Mouse (Mus musculus) kidney, postnatal 0 days (tissue): Measurements from ENCODE around the gene Pknox2. TPM values are rescaled to one million over a fixed set of nuclear protein-coding genes. Genes with fewer than 3 reads are reported as not detected.

ENCODE experiments used
- ATAC-seq: fragments of 200-750 bp; cut with Nextera tagmentation; replicated peaks from 2 replicates; pipeline ENCODE4 v1.8.0; 2017; ENCODE audit warnings: low read depth, moderate number of reproducible peaks, moderate TSS enrichment, moderate library complexity; ENCODE audit not compliant: low FRiP score
- DNase-seq: peaks from one replicate; pipeline ENCODE4 v3.0.0-alpha.2; 2016; ENCODE audit warnings: low spot score
- H3K27ac ChIP-seq: fragments of 300-500 bp; sonication (generic); 2 replicates; pipeline ENCODE4 v1.5.1; 2014; ENCODE audit warnings: mild to moderate bottlenecking
- H3K27me3 ChIP-seq: fragments of 300-500 bp; sonication (generic); 2 replicates; pipeline ENCODE4 v1.6.1; 2014; ENCODE audit warnings: low read length, mixed read lengths; ENCODE audit not compliant: insufficient read depth
- H3K36me3 ChIP-seq: fragments of 300-500 bp; sonication (generic); 2 replicates; pipeline ENCODE4 v1.6.1; 2014; ENCODE audit warnings: low read length, mixed read lengths; ENCODE audit not compliant: insufficient read depth
- H3K4me1 ChIP-seq: fragments of 300-500 bp; sonication (generic); replicated peaks from 2 replicates; pipeline ENCODE4 v1.6.1; 2014; ENCODE audit warnings: antibody characterized with exemption, low read length, mixed read lengths; ENCODE audit not compliant: insufficient read depth
- H3K4me2 ChIP-seq: fragments of 300-500 bp; sonication (generic); 2 replicates; pipeline ENCODE4 v1.6.1; 2014; ENCODE audit warnings: mild to moderate bottlenecking, low read length, moderate library complexity, mixed read lengths
- H3K4me3 ChIP-seq: fragments of 300-500 bp; sonication (generic); replicated peaks from 2 replicates; pipeline ENCODE4 v1.5.1; 2014; ENCODE audit warnings: low read depth, low read length
- H3K9ac ChIP-seq: fragments of 300-500 bp; sonication (generic); 2 replicates; pipeline ENCODE4 v1.6.1; 2014; ENCODE audit warnings: low read depth, low read length
- H3K9me3 ChIP-seq: fragments of 300-500 bp; sonication (generic); replicated peaks from 2 replicates; pipeline ENCODE4 v1.6.1; 2016; ENCODE audit warnings: low read length, inconsistent platforms, mixed read lengths
- CTCF ChIP-seq: IDR thresholded peaks from 2 replicates; pipeline ENCODE4 v1.5.1; 2016; ENCODE audit warnings: antibody characterized with exemption, low read depth, mild to moderate bottlenecking, moderate library complexity
- WGBS: fragments of 180-500 bp; shearing (Covaris S2); extraction: QIAGEN DNeasy Blood & Tissue Kit; methylation state at CpG from one replicate; pipeline ENCODE4 v1.1.7; 2014; 5-methylcytosine and 5-hydroxymethylcytosine counted together
- polyA plus RNA-seq: library from polyadenylated mRNA; unstranded; fragments of >200 nt; fragmentation: Nextera tagmentation; extraction: Ambion mirVana; gene quantifications from 2 replicates; pipeline ENCODE4 v1.2.1, GENCODE M21; 2015

The Pknox2 gene
- polyA plus RNA-seq, 1 experiment from 2014 or later, result 6.0 TPM

GRCm38 (mm10) chr9:37082246-37082645, 65.0 kb downstream of the Pknox2 start:
- no peak overlapping the region for H3K4me3 ChIP-seq
- DNase-seq, result no peak
- no peaks in the 10 kb centered on the region for H3K9me3 ChIP-seq
- peak; percentile 75 for ATAC-seq
- H3K36me3 ChIP-seq, result no peaks in the 10 kb centered on the region
- no peak overlapping the region for H3K27ac ChIP-seq
- no peaks in the 10 kb centered on the region for H3K4me1 ChIP-seq
- no peak overlapping the region for H3K4me2 ChIP-seq
- H3K9ac ChIP-seq, result no peak overlapping the region
- TF ChIP-seq CTCF, result no peak
- 77% methylated on average over 10 of the region's 10 CpGs for WGBS
- no peaks in the 10 kb centered on the region for H3K27me3 ChIP-seq

DNA sequence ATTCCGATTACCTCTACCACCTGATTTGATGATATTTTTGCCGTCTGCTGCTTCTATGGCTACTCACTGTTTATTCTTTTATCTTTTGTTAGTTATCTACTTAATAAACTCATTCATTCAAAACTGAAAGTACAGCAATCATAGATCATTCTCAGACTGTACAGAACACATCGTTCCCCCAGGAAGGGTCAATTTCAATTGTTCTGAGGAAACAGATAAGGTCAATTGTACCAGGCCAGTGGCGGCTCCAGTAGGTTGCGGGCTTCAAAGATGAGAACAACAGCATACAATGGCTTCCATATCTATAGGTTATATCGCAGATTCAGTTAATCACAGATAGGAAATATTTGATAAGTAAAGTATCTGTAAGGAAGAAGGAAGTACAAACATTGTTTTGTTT, 66.9 kb downstream of the Pknox2 start:
- Histone ChIP-seq H3K36me3 (no peaks in the 10 kb centered on the region), H3K9me3 (no peaks in the 10 kb centered on the region), H3K9ac (no peak overlapping the region), H3K27me3 (no peaks in the 10 kb centered on the region), H3K4me2 (no peak overlapping the region), H3K4me1 (no peaks in the 10 kb centered on the region), H3K4me3 (no peak overlapping the region), H3K27ac (no peak overlapping the region)
- no peak for DNase-seq
- WGBS, result 80% methylated on average over 6 of the region's 6 CpGs
- no peak for TF ChIP-seq CTCF
- no peak for ATAC-seq

DNA sequence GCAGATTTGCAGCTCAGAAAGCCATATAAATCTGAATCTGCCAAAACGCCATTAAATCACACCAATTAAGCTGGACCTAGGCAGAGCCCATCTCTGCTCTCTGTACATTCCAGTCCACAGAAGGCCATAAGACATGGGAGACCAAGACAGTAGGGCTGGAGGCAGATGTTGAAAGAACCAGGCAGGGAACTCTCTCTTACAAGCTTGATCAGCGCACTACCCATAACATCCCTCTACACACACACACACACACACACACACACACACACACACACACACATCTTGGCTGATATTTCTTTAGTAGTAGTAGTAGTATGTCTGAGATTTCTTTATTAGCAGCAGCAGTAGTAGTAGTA, 70.2 kb downstream of the Pknox2 start:
- WGBS, result 59% methylated on average over 2 of the region's 2 CpGs
- Histone ChIP-seq H3K4me3 (no peak overlapping the region), H3K4me1 (no peaks in the 10 kb centered on the region), H3K4me2 (no peak overlapping the region), H3K27ac (no peak overlapping the region), H3K9me3 (no peaks in the 10 kb centered on the region), H3K36me3 (no peaks in the 10 kb centered on the region), H3K9ac (no peak overlapping the region), H3K27me3 (no peaks in the 10 kb centered on the region)
- ATAC-seq (no peak), DNase-seq (no peak)
- no peak for TF ChIP-seq CTCF

DNA sequence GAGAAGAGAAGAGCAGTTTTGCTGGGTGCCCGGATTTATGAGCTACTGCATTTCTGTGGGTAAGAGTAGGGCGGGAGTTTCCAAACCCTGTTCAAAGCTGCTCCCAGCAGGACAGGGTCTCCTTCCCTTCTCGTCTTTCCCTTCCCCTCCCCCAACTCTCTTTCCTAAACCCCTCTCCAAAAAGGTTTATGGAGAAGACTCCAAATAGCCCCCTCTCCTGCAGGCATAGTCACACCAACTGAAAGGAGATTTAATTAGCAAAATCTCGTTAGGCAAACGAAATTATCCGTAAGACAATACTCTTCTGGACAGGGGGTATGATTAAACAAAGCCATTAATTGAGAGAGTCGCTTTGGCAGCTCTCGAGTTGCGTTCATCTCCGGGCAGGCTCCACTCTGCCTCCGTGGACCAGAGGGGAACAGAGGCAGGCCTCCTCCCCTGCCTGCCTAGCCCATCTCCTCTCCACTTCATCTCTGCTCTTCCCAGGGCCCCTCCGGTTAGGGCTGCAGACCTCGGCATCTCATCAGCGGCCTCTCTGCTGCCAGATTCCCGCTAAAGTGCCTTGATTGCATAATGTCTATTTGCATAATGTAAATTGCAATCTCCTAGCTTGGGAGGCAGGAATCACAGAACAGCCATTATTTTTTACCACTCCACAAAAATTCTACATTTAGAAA, 70.7 kb downstream of the Pknox2 start:
- Histone ChIP-seq H3K27me3 (no peaks in the 10 kb centered on the region), H3K36me3 (no peaks in the 10 kb centered on the region), H3K27ac (no peak overlapping the region), H3K4me2 (no peak overlapping the region), H3K9ac (no peak overlapping the region), H3K4me1 (no peaks in the 10 kb centered on the region), H3K4me3 (no peak overlapping the region), H3K9me3 (no peaks in the 10 kb centered on the region)
- DNase-seq (peak; percentile 45), ATAC-seq (no peak)
- WGBS, result 17% methylated on average over 15 of the region's 15 CpGs
- no peak for TF ChIP-seq CTCF

- H3K27ac ChIP-seq, result no peak overlapping the region
- TF ChIP-seq CTCF, result no peak
Observed at GRCm38 (mm10) chr9:37075903-37076302, 71.3 kb downstream of the Pknox2 start.

GRCm38 (mm10) chr9:37069391-37070312, 77.6 kb downstream of the Pknox2 start:
- Histone ChIP-seq H3K27me3 (no peaks in the 10 kb centered on the region), H3K4me3 (no peak overlapping the region), H3K27ac (no peak overlapping the region), H3K4me2 (no peak overlapping the region), H3K36me3 (no peaks in the 10 kb centered on the region), H3K9ac (no peak overlapping the region), H3K9me3 (no peaks in the 10 kb centered on the region), H3K4me1 (no peaks in the 10 kb centered on the region)
- ATAC-seq (no peak), DNase-seq (no peak)
- 85% methylated on average over 6 of the region's 6 CpGs for WGBS
- no peak for TF ChIP-seq CTCF

More at GRCm38 (mm10) chr9:37075903-37076302, 71.3 kb downstream of the Pknox2 start:
- H3K36me3 ChIP-seq, result no peaks in the 10 kb centered on the region
- no peak overlapping the region for H3K4me2 ChIP-seq
- no peaks in the 10 kb centered on the region for H3K4me1 ChIP-seq
- H3K9ac ChIP-seq, result no peak overlapping the region
- ATAC-seq (no peak), DNase-seq (no peak)
- 38% methylated on average over 4 of the region's 4 CpGs for WGBS
- H3K4me3 ChIP-seq, result no peak overlapping the region
- H3K27me3 ChIP-seq, result no peaks in the 10 kb centered on the region
- H3K9me3 ChIP-seq, result no peaks in the 10 kb centered on the region
